Mouse (Mus musculus): Measurements from ENCODE around the gene Parl. TPM values are rescaled to one million over a fixed set of nuclear protein-coding genes. Genes with fewer than 3 reads are reported as not detected.

Parl gene
- polyA plus RNA-seq, 1 experiment: 41.4 TPM

GRCm38 (mm10) chr16:20312272-20312671 lies 10.1 kb upstream of the Parl start:
- 61% methylated on average over 14 of the region's 14 CpGs for WGBS
- TF ChIP-seq CTCF (IDR thresholded peaks at IDR 0.05; ENCODE audit: insufficient read depth, low read length): no peak
- no peak for TF ChIP-seq POLR2A (IDR thresholded peaks at IDR 0.05; ENCODE audit: borderline replicate concordance, extremely low read depth, low read depth, low read length)
- H3K4me3 ChIP-seq (replicated peaks; ENCODE audit: extremely low read depth, low read depth, low read length): no peak overlapping the region
- H3K4me1 ChIP-seq (ENCODE audit: control insufficient read depth, insufficient read depth, low read length): no peaks in the 10 kb centered on the region
- no peak for DNase-seq

GRCm38 (mm10) chr16:20300076-20300475 lies 2.1 kb downstream of the Parl start:
- no peak for TF ChIP-seq POLR2A (IDR thresholded peaks at IDR 0.05; ENCODE audit: borderline replicate concordance, extremely low read depth, low read depth, low read length)
- no peak for TF ChIP-seq CTCF (IDR thresholded peaks at IDR 0.05; ENCODE audit: insufficient read depth, low read length)
- no peak for DNase-seq
- Histone ChIP-seq H3K4me1 (ENCODE audit: control insufficient read depth, insufficient read depth, low read length) (peaks cover 11% of the 10 kb centered on the region), H3K4me3 (replicated peaks; ENCODE audit: extremely low read depth, low read depth, low read length) (no peak overlapping the region)
- WGBS: 86% methylated on average over 2 of the region's 2 CpGs

GRCm38 (mm10) chr16:20280238-20280637 lies 21.9 kb downstream of the Parl start:
- WGBS: 65% methylated on average over 4 of the region's 4 CpGs
- no peak for DNase-seq
- H3K4me1 ChIP-seq (ENCODE audit: control insufficient read depth, insufficient read depth, low read length): no peaks in the 10 kb centered on the region
- TF ChIP-seq CTCF (IDR thresholded peaks at IDR 0.05; ENCODE audit: insufficient read depth, low read length): no peak
- TF ChIP-seq POLR2A (IDR thresholded peaks at IDR 0.05; ENCODE audit: borderline replicate concordance, extremely low read depth, low read depth, low read length): no peak
- no peak overlapping the region for H3K4me3 ChIP-seq (replicated peaks; ENCODE audit: extremely low read depth, low read depth, low read length)

- DNase-seq: no peak
- 82% methylated on average over 5 of the region's 5 CpGs for WGBS
- H3K4me3 ChIP-seq (replicated peaks; ENCODE audit: extremely low read depth, low read depth, low read length): no peak overlapping the region
- TF ChIP-seq CTCF (IDR thresholded peaks at IDR 0.05; ENCODE audit: insufficient read depth, low read length) (no peak), POLR2A (IDR thresholded peaks at IDR 0.05; ENCODE audit: borderline replicate concordance, extremely low read depth, low read depth, low read length) (no peak)
- H3K4me1 ChIP-seq (ENCODE audit: control insufficient read depth, insufficient read depth, low read length): no peaks in the 10 kb centered on the region
These were observed 22.8 kb downstream of the Parl start for GRCm38 (mm10) chr16:20279395-20279794.

- Histone ChIP-seq H3K4me3 (replicated peaks; ENCODE audit: extremely low read depth, low read depth, low read length) (no peak overlapping the region), H3K4me1 (ENCODE audit: control insufficient read depth, insufficient read depth, low read length) (no peaks in the 10 kb centered on the region)
- TF ChIP-seq CTCF (IDR thresholded peaks at IDR 0.05; ENCODE audit: insufficient read depth, low read length): no peak
- no peak for TF ChIP-seq POLR2A (IDR thresholded peaks at IDR 0.05; ENCODE audit: borderline replicate concordance, extremely low read depth, low read depth, low read length)
- no peak for DNase-seq
- 12% methylated on average over 3 of the region's 3 CpGs for WGBS
These were observed 29.2 kb downstream of the Parl start for GRCm38 (mm10) chr16:20272994-20273393.

- Histone ChIP-seq H3K4me3 (replicated peaks; ENCODE audit: extremely low read depth, low read depth, low read length) (no peak overlapping the region), H3K4me1 (ENCODE audit: control insufficient read depth, insufficient read depth, low read length) (no peaks in the 10 kb centered on the region)
- 71% methylated on average over 4 of the region's 4 CpGs for WGBS
- no peak for TF ChIP-seq CTCF (IDR thresholded peaks at IDR 0.05; ENCODE audit: insufficient read depth, low read length)
- no peak for TF ChIP-seq POLR2A (IDR thresholded peaks at IDR 0.05; ENCODE audit: borderline replicate concordance, extremely low read depth, low read depth, low read length)
- DNase-seq: no peak
These were observed 30.8 kb downstream of the Parl start for GRCm38 (mm10) chr16:20271339-20271738.

GRCm38 (mm10) chr16:20265089-20265488 lies 37.1 kb downstream of the Parl start:
- no peak for TF ChIP-seq CTCF (IDR thresholded peaks at IDR 0.05; ENCODE audit: insufficient read depth, low read length)
- no peak for TF ChIP-seq POLR2A (IDR thresholded peaks at IDR 0.05; ENCODE audit: borderline replicate concordance, extremely low read depth, low read depth, low read length)
- Histone ChIP-seq H3K4me1 (ENCODE audit: control insufficient read depth, insufficient read depth, low read length) (no peaks in the 10 kb centered on the region), H3K4me3 (replicated peaks; ENCODE audit: extremely low read depth, low read depth, low read length) (no peak overlapping the region)
- 58% methylated on average over 7 of the region's 7 CpGs for WGBS
- no peak for DNase-seq

- Histone ChIP-seq H3K4me1 (ENCODE audit: control insufficient read depth, insufficient read depth, low read length) (no peaks in the 10 kb centered on the region), H3K4me3 (replicated peaks; ENCODE audit: extremely low read depth, low read depth, low read length) (no peak overlapping the region)
- DNase-seq: no peak
- no peak for TF ChIP-seq POLR2A (IDR thresholded peaks at IDR 0.05; ENCODE audit: borderline replicate concordance, extremely low read depth, low read depth, low read length)
- WGBS: 83% methylated on average over 5 of the region's 5 CpGs
These were observed 44.3 kb downstream of the Parl start for GRCm38 (mm10) chr16:20257926-20258325.

- Histone ChIP-seq H3K4me3 (replicated peaks; ENCODE audit: extremely low read depth, low read depth, low read length) (no peak overlapping the region), H3K4me1 (ENCODE audit: control insufficient read depth, insufficient read depth, low read length) (no peaks in the 10 kb centered on the region)
- no peak for DNase-seq
- WGBS: 83% methylated on average over 9 of the region's 9 CpGs
- TF ChIP-seq POLR2A (IDR thresholded peaks at IDR 0.05; ENCODE audit: borderline replicate concordance, extremely low read depth, low read depth, low read length) (no peak), CTCF (IDR thresholded peaks at IDR 0.05; ENCODE audit: insufficient read depth, low read length) (no peak)
These were observed 53.6 kb downstream of the Parl start for GRCm38 (mm10) chr16:20248442-20249174.

GRCm38 (mm10) chr16:20247103-20247502 lies 55.1 kb downstream of the Parl start:
- Histone ChIP-seq H3K4me1 (ENCODE audit: control insufficient read depth, insufficient read depth, low read length) (no peaks in the 10 kb centered on the region), H3K4me3 (replicated peaks; ENCODE audit: extremely low read depth, low read depth, low read length) (no peak overlapping the region)
- no peak for DNase-seq
- TF ChIP-seq POLR2A (IDR thresholded peaks at IDR 0.05; ENCODE audit: borderline replicate concordance, extremely low read depth, low read depth, low read length) (no peak), CTCF (IDR thresholded peaks at IDR 0.05; ENCODE audit: insufficient read depth, low read length) (no peak)
